Mouse (Mus musculus): ENCODE measurements around the gene Iqcn.
A peak's percentile ranks its signal among the peaks of the same experiment; 100 is the strongest.

Iqcn gene

GRCm38 (mm10) chr8:70703287-70703686, at the start of gene Iqcn:
Iqcn (plus strand) TSS chr8:70703457.
- no peak for DNase-seq

GRCm38 (mm10) chr8:70654121-70654520, 49.1 kb upstream of the Iqcn start:
- DNase-seq = peak in 1 of 2 experiments; percentile 35

- no peak for DNase-seq
Measured at GRCm38 (mm10) chr8:70655469-70655868, 47.8 kb upstream of the Iqcn start.

- no peak for DNase-seq
Measured at GRCm38 (mm10) chr8:70656193-70656790, 47.0 kb upstream of the Iqcn start.

GRCm38 (mm10) chr8:70657214-70657613, 46.0 kb upstream of the Iqcn start:
- DNase-seq = no peak

GRCm38 (mm10) chr8:70657739-70658138, 45.5 kb upstream of the Iqcn start:
- DNase-seq = no peak

GRCm38 (mm10) chr8:70658897-70659603, 44.2 kb upstream of the Iqcn start:
- no peak for DNase-seq

- peak; percentile 79 to 85 for DNase-seq
Measured at GRCm38 (mm10) chr8:70659604-70660272, 43.5 kb upstream of the Iqcn start.

GRCm38 (mm10) chr8:70660273-70660725, 43.0 kb upstream of the Iqcn start, which contains the start of gene Pgpep1:
Pgpep1 (minus strand) TSS chr8:70660388.
- DNase-seq = no peak

GRCm38 (mm10) chr8:70663691-70664090, 39.6 kb upstream of the Iqcn start:
- no peak for DNase-seq

GRCm38 (mm10) chr8:70664631-70665030, 38.6 kb upstream of the Iqcn start:
- no peak for DNase-seq

- DNase-seq = no peak
Measured at GRCm38 (mm10) chr8:70665599-70665998, 37.7 kb upstream of the Iqcn start.

GRCm38 (mm10) chr8:70667071-70667470, 36.2 kb upstream of the Iqcn start:
- no peak for DNase-seq

- no peak for DNase-seq
Measured at GRCm38 (mm10) chr8:70671615-70672324, 31.5 kb upstream of the Iqcn start.

- DNase-seq = no peak
Measured at GRCm38 (mm10) chr8:70672325-70673078, 30.8 kb upstream of the Iqcn start.

- DNase-seq = peak; percentile 94 to 97
Measured at GRCm38 (mm10) chr8:70673079-70673856, 30.0 kb upstream of the Iqcn start, which contains the start of gene Lsm4. Lsm4 (plus strand) TSS chr8:70673248.

GRCm38 (mm10) chr8:70674109-70674508, 29.1 kb upstream of the Iqcn start:
- no peak for DNase-seq

GRCm38 (mm10) chr8:70674716-70675115, 28.5 kb upstream of the Iqcn start:
- no peak for DNase-seq

- peak in 1 of 2 experiments; percentile 40 for DNase-seq
Measured at GRCm38 (mm10) chr8:70675336-70675735, 27.9 kb upstream of the Iqcn start.

GRCm38 (mm10) chr8:70677451-70678080, 25.7 kb upstream of the Iqcn start:
- no peak for DNase-seq

GRCm38 (mm10) chr8:70678679-70679078, 24.6 kb upstream of the Iqcn start:
- DNase-seq = no peak
